Mouse (Mus musculus) kidney, adult 2 months (tissue): Measurements from ENCODE around the gene Syne4. TPM values are rescaled to one million over a fixed set of nuclear protein-coding genes. Genes with fewer than 3 reads are reported as not detected.

ENCODE experiments used
- DNase-seq: peaks from one replicate; pipeline ENCODE4 v3.0.0; 2021
- H3K27ac ChIP-seq: fragments of 200-500 bp; 2 replicates; pipeline ENCODE4 v1.5.1; 2012; ENCODE audit warnings: low read depth, low read length, control low read depth, inconsistent platforms; ENCODE audit not compliant: insufficient read depth
- H3K27me3 ChIP-seq: fragments of 200-500 bp; replicated peaks from 2 replicates; pipeline ENCODE4 v1.6.1; 2012; ENCODE audit warnings: mild to moderate bottlenecking, moderate library complexity, low read length, inconsistent platforms; ENCODE audit not compliant: control insufficient read depth, insufficient read depth
- H3K36me3 ChIP-seq: fragments of 200-500 bp; 2 replicates; pipeline ENCODE4 v1.6.1; 2012; ENCODE audit warnings: mild to moderate bottlenecking, moderate library complexity, low read length, inconsistent platforms; ENCODE audit not compliant: control insufficient read depth, insufficient read depth
- H3K4me1 ChIP-seq: fragments of 200-500 bp; 2 replicates; pipeline ENCODE4 v1.6.1; 2011; ENCODE audit warnings: low read length; ENCODE audit not compliant: control insufficient read depth, insufficient read depth
- H3K4me3 ChIP-seq: fragments of 200-500 bp; 2 replicates; pipeline ENCODE4 v1.5.1; 2011; ENCODE audit warnings: mild to moderate bottlenecking, low read depth, low read length, control low read depth; ENCODE audit not compliant: insufficient read depth
- CTCF ChIP-seq: fragments of 200-500 bp; conservative IDR thresholded peaks from 2 replicates; pipeline ENCODE4 v1.5.1; 2011; ENCODE audit warnings: low read depth, mild to moderate bottlenecking, control low read depth, low read length, moderate library complexity, mixed read lengths; ENCODE audit not compliant: insufficient read depth, insufficient read length
- POLR2A ChIP-seq: fragments of 200-500 bp; IDR thresholded peaks from one replicate; pipeline ENCODE4 v1.6.1; 2011; ENCODE audit warnings: low read depth, low read length, control low read depth
- WGBS: fragments of 180-500 bp; shearing (Covaris S2); methylation state at CpG from one replicate; pipeline ENCODE4 v1.1.7; 2018; 5-methylcytosine and 5-hydroxymethylcytosine counted together
- polyA plus RNA-seq: library from polyadenylated mRNA; depleted of rRNA; stranded (reverse); fragments of >200 nt; gene quantifications from 2 replicates; pipeline ENCODE4 v1.2.3, GENCODE M21; 2012; rRNA removed

Gene Syne4
- polyA plus RNA-seq, result 162 and 170 TPM in 2 replicates

DNA sequence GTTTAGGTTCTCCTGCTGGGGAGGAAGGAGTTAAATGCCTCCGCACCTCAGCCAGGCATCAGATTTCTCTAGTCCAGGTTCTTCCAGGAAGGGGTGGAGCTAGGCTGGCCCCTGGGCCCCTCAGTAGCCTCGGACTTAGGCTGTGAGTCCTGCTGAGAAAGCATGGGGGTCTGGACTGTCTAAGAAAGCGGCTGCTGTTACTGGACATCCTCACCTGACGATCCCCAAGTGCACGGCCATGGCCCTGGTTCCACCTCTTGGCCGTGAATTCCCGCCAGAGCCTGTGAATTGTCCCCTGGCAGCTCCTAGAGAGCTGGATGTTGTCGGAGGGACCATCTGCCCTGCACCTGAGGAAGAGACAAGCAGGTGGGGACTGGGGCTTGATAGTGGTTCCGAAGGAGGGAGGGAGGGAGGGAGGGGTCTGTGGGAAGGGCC, at the start of gene Syne4:
Gene Syne4, plus strand, starts transcription at position 87 of the 435 bp plus-strand sequence.
- no peaks in the 10 kb centered on the region for H3K36me3 ChIP-seq
- peak; percentile 65 for DNase-seq
- TF ChIP-seq POLR2A (no peak), CTCF (no peak)
- WGBS, result 20% methylated on average over 9 of the region's 9 CpGs
- peak within 1 kb of the TSS; percentile 64 for H3K4me3 ChIP-seq
- peaks cover 10% of the 10 kb centered on the region; the same call in 1 of the 2 replicates for H3K4me1 ChIP-seq
- H3K27ac ChIP-seq, result peak within 1 kb of the TSS; percentile 92
- no peaks in the 10 kb centered on the region for H3K27me3 ChIP-seq

DNA sequence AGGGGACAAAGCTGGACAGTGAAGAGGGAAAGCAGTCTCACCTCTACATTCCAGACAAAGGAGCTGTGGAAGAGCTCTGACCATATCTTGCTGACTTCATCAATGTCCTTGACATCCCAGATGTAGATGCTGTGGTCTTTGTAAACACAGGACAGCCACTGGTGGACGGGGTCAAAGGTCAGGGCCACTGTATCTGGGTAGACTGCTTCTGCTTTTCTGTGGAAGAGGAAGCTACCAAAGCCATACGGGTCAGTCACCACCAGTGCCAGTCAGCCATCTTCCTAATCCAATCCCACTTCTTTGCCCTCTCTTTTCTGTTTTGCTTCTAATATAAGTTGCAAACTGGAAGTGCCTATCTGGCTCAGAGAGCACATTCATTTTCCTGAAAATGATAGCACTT, 49.6 kb upstream of the Syne4 start:
- DNase-seq, result no peak
- TF ChIP-seq CTCF (no peak), POLR2A (no peak)
- no peak overlapping the region for H3K27ac ChIP-seq
- H3K4me1 ChIP-seq, result no peaks in the 10 kb centered on the region
- 65% methylated on average over 2 of the region's 2 CpGs for WGBS
- H3K27me3 ChIP-seq, result no peaks in the 10 kb centered on the region
- no peaks in the 10 kb centered on the region for H3K36me3 ChIP-seq
- H3K4me3 ChIP-seq, result no peak overlapping the region

DNA sequence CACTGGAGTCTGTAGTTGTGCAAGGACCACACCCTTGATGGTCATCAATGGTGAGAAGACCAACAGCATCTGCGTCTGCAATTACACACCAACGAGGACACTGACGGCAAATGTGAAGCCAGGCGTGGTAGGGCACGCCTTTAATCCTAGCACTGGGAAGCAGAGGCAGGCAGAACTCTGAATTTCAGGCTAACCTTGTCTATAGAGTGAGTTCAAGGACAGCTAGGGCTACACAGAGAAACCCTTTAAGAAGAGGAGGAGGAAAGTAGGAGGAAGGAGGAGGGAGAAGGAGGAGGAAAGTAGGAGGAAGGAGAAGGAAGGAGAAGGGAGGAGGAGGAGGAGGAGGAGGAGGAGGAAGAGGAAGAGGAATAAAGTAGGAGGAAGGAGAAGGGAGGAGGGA, 49.1 kb upstream of the Syne4 start:
- Histone ChIP-seq H3K27ac (no peak overlapping the region), H3K27me3 (no peaks in the 10 kb centered on the region), H3K4me3 (no peak overlapping the region), H3K36me3 (no peaks in the 10 kb centered on the region), H3K4me1 (no peaks in the 10 kb centered on the region)
- WGBS, result 92% methylated on average over 5 of the region's 5 CpGs
- no peak for DNase-seq
- TF ChIP-seq CTCF, result no peak
- no peak for TF ChIP-seq POLR2A

DNA sequence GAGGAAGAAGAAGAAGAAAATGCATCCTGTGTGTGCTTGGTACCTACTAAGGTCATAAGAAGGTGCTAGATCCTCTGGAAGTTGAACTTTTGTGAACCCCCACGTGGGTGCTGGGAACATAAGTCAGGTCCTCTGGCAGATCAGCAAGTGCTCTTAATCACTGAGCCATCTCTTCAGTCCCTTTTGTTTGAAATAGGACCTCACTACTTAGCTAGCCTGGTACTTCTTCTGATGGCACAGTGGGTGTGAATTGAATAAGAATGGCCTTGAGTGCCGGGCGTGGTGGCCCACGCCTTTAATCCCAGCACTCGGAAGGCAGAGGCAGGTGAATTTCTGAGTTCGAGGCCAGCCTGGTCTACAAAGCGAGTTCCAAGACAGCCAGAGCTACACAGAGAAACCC, 48.7 kb upstream of the Syne4 start:
- Histone ChIP-seq H3K4me3 (no peak overlapping the region), H3K27me3 (no peaks in the 10 kb centered on the region), H3K36me3 (no peaks in the 10 kb centered on the region), H3K4me1 (no peaks in the 10 kb centered on the region), H3K27ac (no peak overlapping the region)
- DNase-seq, result no peak
- TF ChIP-seq CTCF (no peak), POLR2A (no peak)
- WGBS, result 90% methylated on average over 7 of the region's 7 CpGs

DNA sequence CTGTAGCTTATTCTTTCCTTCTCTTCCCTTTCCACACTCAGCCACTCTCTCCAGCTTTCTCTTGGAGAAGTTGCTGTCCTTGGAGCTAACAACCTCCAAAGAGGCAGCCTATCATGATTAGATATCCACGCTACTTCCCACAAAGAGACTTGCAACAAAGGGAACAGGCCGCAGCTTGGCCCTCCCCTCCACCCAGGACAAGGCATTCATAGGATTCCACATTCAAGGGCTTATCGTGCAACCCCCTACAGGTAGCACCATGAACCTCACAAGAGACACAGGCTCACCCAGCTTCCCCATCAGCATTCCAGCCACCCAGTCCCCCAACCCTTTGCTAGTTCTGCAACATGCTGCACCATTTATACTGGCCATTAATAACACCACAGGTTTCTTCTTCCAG, 47.8 kb upstream of the Syne4 start:
- WGBS, result 95% methylated on average over 3 of the region's 3 CpGs
- DNase-seq, result no peak
- no peak for TF ChIP-seq POLR2A
- no peak for TF ChIP-seq CTCF
- H3K27ac ChIP-seq, result no peak overlapping the region
- no peak overlapping the region for H3K4me3 ChIP-seq
- H3K4me1 ChIP-seq, result no peaks in the 10 kb centered on the region
- H3K27me3 ChIP-seq, result no peaks in the 10 kb centered on the region
- no peaks in the 10 kb centered on the region for H3K36me3 ChIP-seq

DNA sequence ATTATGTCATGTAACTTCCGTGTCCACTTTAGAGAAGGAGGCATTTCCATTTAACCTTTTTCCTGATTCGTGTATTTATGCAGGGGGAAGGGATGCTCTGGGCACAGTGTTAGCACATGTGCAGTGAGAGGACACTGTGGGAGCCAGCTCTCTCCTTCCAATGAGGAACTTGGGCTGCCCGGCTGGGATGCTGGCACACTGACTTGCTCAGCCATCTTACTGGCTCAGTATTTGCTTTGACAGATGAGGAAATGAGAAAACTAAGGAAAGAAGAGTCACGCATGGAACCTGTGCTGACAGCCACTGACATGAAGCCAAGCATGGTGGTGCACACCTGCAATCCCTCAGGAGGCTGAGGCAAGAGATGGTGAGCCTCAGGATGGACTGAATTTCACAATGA, 45.0 kb upstream of the Syne4 start:
- Histone ChIP-seq H3K4me3 (no peak overlapping the region), H3K27me3 (no peaks in the 10 kb centered on the region), H3K27ac (no peak overlapping the region), H3K36me3 (no peaks in the 10 kb centered on the region), H3K4me1 (no peaks in the 10 kb centered on the region)
- DNase-seq, result no peak
- WGBS, result 90% methylated on average over 4 of the region's 4 CpGs
- TF ChIP-seq CTCF (no peak), POLR2A (no peak)

DNA sequence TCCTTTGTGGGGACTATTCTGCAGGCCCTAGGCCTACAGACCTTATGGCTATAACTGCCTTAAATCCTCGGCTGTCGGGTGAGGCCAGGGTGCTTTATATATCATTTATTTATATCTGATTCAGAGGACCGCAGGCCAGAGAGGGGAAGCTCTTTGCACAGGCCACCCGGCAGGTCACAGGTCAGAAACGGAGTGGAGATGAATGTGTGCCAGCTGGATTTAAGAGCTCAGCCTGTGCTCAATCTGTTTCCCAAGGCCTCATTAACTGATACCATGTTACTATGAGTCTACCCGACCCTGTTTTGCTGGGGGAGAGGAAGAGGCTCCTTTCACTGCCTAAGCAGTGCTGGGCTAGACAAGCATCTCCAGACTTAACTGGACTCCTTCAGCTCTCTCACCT, 40.2 kb upstream of the Syne4 start:
- 74% methylated on average over 6 of the region's 6 CpGs for WGBS
- no peaks in the 10 kb centered on the region for H3K4me1 ChIP-seq
- H3K4me3 ChIP-seq, result no peak overlapping the region
- no peak overlapping the region for H3K27ac ChIP-seq
- TF ChIP-seq CTCF (no peak), POLR2A (no peak)
- no peak for DNase-seq
- H3K27me3 ChIP-seq, result no peaks in the 10 kb centered on the region
- H3K36me3 ChIP-seq, result no peaks in the 10 kb centered on the region

DNA sequence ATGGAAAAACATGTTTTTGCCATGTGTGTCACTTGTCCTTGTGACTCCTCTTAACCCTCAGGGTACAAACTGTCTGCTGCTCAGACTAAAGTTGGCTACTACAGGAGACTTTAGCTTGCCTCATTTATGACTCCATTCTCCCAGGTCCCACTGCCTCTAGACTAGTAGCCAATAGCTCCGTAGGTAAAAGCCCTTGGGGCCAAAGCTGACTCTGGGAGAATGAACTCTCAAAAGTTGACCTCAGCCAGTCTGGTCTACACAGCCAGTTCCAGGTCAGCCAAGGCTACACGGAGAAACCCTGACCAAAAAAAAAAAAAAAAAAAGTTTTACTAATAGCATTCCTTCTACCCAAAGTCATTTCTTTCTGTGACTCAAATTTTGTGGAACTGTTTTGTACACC, 35.7 kb upstream of the Syne4 start:
- peak; percentile 26 for DNase-seq
- Histone ChIP-seq H3K36me3 (no peaks in the 10 kb centered on the region), H3K4me1 (no peaks in the 10 kb centered on the region), H3K27ac (no peak overlapping the region), H3K4me3 (no peak overlapping the region), H3K27me3 (no peaks in the 10 kb centered on the region)
- TF ChIP-seq POLR2A, result no peak
- TF ChIP-seq CTCF, result no peak
- 20% methylated on average over 2 of the region's 2 CpGs for WGBS
